Mouse (Mus musculus): ENCODE results near the gene Tigit. TPM values are rescaled to one million over a fixed set of nuclear protein-coding genes. Genes with fewer than 3 reads are reported as not detected.

Gene Tigit
- polyA plus RNA-seq, 1 experiment from 2014 or later, result not detected

DNA sequence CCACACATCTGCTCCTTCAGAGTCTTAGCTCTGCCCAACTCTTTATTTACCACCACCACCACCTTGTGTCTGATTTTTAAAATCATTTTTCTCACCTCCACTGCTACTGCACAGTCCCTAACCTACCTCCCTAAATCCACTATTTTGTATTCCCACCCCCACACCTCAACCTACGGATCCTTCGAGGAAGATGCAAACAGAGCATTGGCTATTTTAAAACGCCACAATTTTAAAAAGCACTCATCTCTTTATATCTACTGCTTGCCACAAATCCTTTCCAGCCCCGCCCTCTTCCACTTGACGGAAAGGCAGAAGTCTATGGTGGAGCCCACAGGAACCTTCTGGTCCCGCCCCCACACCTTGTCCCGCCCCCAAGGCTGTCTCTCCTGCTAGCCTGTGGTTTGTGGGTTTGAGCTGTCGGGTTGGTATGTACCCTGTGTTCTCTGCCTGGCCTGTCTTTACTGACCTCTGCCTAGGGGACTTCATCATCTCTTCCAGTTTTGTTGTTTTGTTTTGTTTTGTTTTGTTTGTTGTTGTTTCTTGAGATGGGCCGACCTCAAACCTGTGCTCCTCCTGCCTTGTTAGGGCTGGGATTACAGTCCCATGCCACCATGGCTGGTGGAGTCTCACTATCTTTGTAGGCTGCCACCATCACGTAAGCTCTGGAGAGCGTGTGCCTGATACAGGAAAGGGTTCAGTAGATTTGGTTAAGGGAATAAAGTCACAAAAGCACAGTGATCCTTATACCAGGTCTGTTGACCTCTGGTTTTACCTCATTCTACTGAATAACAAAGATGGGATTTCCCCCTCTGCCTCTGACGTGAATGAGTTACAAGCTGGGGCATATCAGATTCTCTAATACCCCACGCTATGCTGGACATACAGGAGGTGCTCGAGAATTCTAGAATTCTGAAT is 35.0 kb upstream of the Tigit start:
- H3K27me3 ChIP-seq (ENCODE audit: control insufficient read depth, insufficient read depth, low read length), result no peaks in the 10 kb centered on the region
- no peaks in the 10 kb centered on the region for H3K4me1 ChIP-seq (ENCODE audit: control insufficient read depth, insufficient read depth, low read length)
- no peak overlapping the region for H3K4me3 ChIP-seq (replicated peaks; ENCODE audit: low read length)
- H3K36me3 ChIP-seq (ENCODE audit: control insufficient read depth, insufficient read depth, low read length), result no peaks in the 10 kb centered on the region
- ATAC-seq (ENCODE audit: insufficient read depth, low FRiP score), result no peak
- WGBS, result 66% methylated on average over 14 of the region's 14 CpGs
- H3K4me2 ChIP-seq (ENCODE audit: low read depth, low read length), result no peak overlapping the region
- no peaks in the 10 kb centered on the region for H3K9me3 ChIP-seq (replicated peaks; ENCODE audit: control insufficient read depth, low read length)
- H3K9ac ChIP-seq (ENCODE audit: low read length), result no peak overlapping the region
- no peak overlapping the region for H3K27ac ChIP-seq (ENCODE audit: low read length)

GRCm38 (mm10) chr16:43697772-43698171 is 33.8 kb upstream of the Tigit start:
- no peaks in the 10 kb centered on the region for H3K4me1 ChIP-seq (ENCODE audit: control insufficient read depth, insufficient read depth, low read length)
- H3K4me2 ChIP-seq (ENCODE audit: low read depth, low read length), result no peak overlapping the region
- no peaks in the 10 kb centered on the region for H3K9me3 ChIP-seq (replicated peaks; ENCODE audit: control insufficient read depth, low read length)
- H3K27ac ChIP-seq (ENCODE audit: low read length), result no peak overlapping the region
- no peak for ATAC-seq (ENCODE audit: insufficient read depth, low FRiP score)
- H3K27me3 ChIP-seq (ENCODE audit: control insufficient read depth, insufficient read depth, low read length), result no peaks in the 10 kb centered on the region
- no peaks in the 10 kb centered on the region for H3K36me3 ChIP-seq (ENCODE audit: control insufficient read depth, insufficient read depth, low read length)
- 88% methylated on average over 7 of the region's 7 CpGs for WGBS
- H3K9ac ChIP-seq (ENCODE audit: low read length), result no peak overlapping the region
- no peak overlapping the region for H3K4me3 ChIP-seq (replicated peaks; ENCODE audit: low read length)

DNA sequence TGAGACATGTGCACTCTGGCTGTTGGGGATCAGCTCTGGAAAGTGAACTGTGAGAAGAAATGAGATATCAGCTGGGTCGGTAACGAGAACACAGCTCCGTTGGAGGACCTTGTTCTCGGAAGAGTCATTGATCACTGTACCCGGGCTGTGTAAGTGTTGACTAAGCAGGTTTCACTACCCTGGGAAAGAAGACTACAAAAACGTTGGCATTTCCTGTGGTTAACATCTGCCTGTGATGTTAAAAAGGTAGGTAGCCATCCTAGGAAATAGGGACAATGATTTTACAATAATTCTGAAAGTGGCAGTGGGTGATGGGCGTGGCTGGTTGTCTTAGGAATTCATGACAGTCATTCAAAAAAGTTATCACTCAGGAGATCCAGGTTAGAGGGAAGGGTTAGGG is 31.9 kb upstream of the Tigit start:
- no peaks in the 10 kb centered on the region for H3K4me1 ChIP-seq (ENCODE audit: control insufficient read depth, insufficient read depth, low read length)
- no peak overlapping the region for H3K4me3 ChIP-seq (replicated peaks; ENCODE audit: low read length)
- H3K27ac ChIP-seq (ENCODE audit: low read length), result no peak overlapping the region
- no peak for ATAC-seq (ENCODE audit: insufficient read depth, low FRiP score)
- H3K9ac ChIP-seq (ENCODE audit: low read length), result no peak overlapping the region
- no peaks in the 10 kb centered on the region for H3K9me3 ChIP-seq (replicated peaks; ENCODE audit: control insufficient read depth, low read length)
- no peaks in the 10 kb centered on the region for H3K27me3 ChIP-seq (ENCODE audit: control insufficient read depth, insufficient read depth, low read length)
- no peak overlapping the region for H3K4me2 ChIP-seq (ENCODE audit: low read depth, low read length)
- 74% methylated on average over 7 of the region's 7 CpGs for WGBS
- no peaks in the 10 kb centered on the region for H3K36me3 ChIP-seq (ENCODE audit: control insufficient read depth, insufficient read depth, low read length)

GRCm38 (mm10) chr16:43694104-43694503 is 30.2 kb upstream of the Tigit start:
- Histone ChIP-seq H3K27me3 (ENCODE audit: control insufficient read depth, insufficient read depth, low read length) (no peaks in the 10 kb centered on the region), H3K9me3 (replicated peaks; ENCODE audit: control insufficient read depth, low read length) (no peaks in the 10 kb centered on the region), H3K27ac (ENCODE audit: low read length) (no peak overlapping the region), H3K4me2 (ENCODE audit: low read depth, low read length) (no peak overlapping the region), H3K9ac (ENCODE audit: low read length) (no peak overlapping the region), H3K4me1 (ENCODE audit: control insufficient read depth, insufficient read depth, low read length) (no peaks in the 10 kb centered on the region), H3K36me3 (ENCODE audit: control insufficient read depth, insufficient read depth, low read length) (no peaks in the 10 kb centered on the region), H3K4me3 (replicated peaks; ENCODE audit: low read length) (no peak overlapping the region)
- 86% methylated on average over 11 of the region's 11 CpGs for WGBS
- no peak for ATAC-seq (ENCODE audit: insufficient read depth, low FRiP score)

GRCm38 (mm10) chr16:43692611-43693010 is 28.7 kb upstream of the Tigit start:
- Histone ChIP-seq H3K27me3 (ENCODE audit: control insufficient read depth, insufficient read depth, low read length) (no peaks in the 10 kb centered on the region), H3K9ac (ENCODE audit: low read length) (no peak overlapping the region)
- WGBS, result 89% methylated on average over 4 of the region's 4 CpGs

DNA sequence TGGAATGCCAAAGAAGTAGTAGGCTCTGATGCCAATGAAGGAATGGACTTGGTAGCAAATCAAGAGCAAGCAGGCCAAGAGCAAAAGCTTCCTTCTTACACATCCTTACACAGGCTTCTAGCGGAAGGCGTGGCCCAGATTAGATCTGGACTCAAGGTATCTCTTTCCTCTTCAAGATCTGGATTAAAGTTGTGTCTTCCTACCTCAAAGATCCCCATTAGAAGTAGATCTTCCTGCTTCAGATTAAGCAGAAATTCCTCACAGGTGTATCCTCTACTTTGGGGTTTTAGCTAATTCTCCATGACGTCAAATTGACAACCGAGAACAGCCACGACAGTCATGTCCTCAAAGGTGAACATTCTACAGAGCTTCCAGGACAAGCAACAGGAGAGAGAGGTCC is 27.8 kb upstream of the Tigit start:
- Histone ChIP-seq H3K27ac (ENCODE audit: low read length) (no peak overlapping the region), H3K27me3 (ENCODE audit: control insufficient read depth, insufficient read depth, low read length) (no peaks in the 10 kb centered on the region), H3K4me1 (ENCODE audit: control insufficient read depth, insufficient read depth, low read length) (no peaks in the 10 kb centered on the region), H3K36me3 (ENCODE audit: control insufficient read depth, insufficient read depth, low read length) (no peaks in the 10 kb centered on the region), H3K4me3 (replicated peaks; ENCODE audit: low read length) (no peak overlapping the region), H3K9me3 (replicated peaks; ENCODE audit: control insufficient read depth, low read length) (no peaks in the 10 kb centered on the region), H3K4me2 (ENCODE audit: low read depth, low read length) (no peak overlapping the region), H3K9ac (ENCODE audit: low read length) (no peak overlapping the region)
- no peak for ATAC-seq (ENCODE audit: insufficient read depth, low FRiP score)
- 97% methylated on average over 5 of the region's 5 CpGs for WGBS

More at GRCm38 (mm10) chr16:43692611-43693010, 28.7 kb upstream of the Tigit start:
- Histone ChIP-seq H3K27ac (ENCODE audit: low read length) (no peak overlapping the region), H3K4me3 (replicated peaks; ENCODE audit: low read length) (no peak overlapping the region), H3K9me3 (replicated peaks; ENCODE audit: control insufficient read depth, low read length) (no peaks in the 10 kb centered on the region), H3K36me3 (ENCODE audit: control insufficient read depth, insufficient read depth, low read length) (no peaks in the 10 kb centered on the region), H3K4me2 (ENCODE audit: low read depth, low read length) (no peak overlapping the region), H3K4me1 (ENCODE audit: control insufficient read depth, insufficient read depth, low read length) (no peaks in the 10 kb centered on the region)
- no peak for ATAC-seq (ENCODE audit: insufficient read depth, low FRiP score)

GRCm38 (mm10) chr16:43690912-43691311 is 27.0 kb upstream of the Tigit start:
- Histone ChIP-seq H3K36me3 (ENCODE audit: control insufficient read depth, insufficient read depth, low read length) (no peaks in the 10 kb centered on the region), H3K27ac (ENCODE audit: low read length) (no peak overlapping the region), H3K9ac (ENCODE audit: low read length) (no peak overlapping the region), H3K4me3 (replicated peaks; ENCODE audit: low read length) (no peak overlapping the region), H3K4me2 (ENCODE audit: low read depth, low read length) (no peak overlapping the region), H3K27me3 (ENCODE audit: control insufficient read depth, insufficient read depth, low read length) (no peaks in the 10 kb centered on the region), H3K9me3 (replicated peaks; ENCODE audit: control insufficient read depth, low read length) (no peaks in the 10 kb centered on the region), H3K4me1 (ENCODE audit: control insufficient read depth, insufficient read depth, low read length) (no peaks in the 10 kb centered on the region)
- no peak for ATAC-seq (ENCODE audit: insufficient read depth, low FRiP score)
- WGBS, result 80% methylated on average over 2 of the region's 2 CpGs

- H3K4me3 ChIP-seq (replicated peaks; ENCODE audit: low read length), result no peak overlapping the region
- H3K27ac ChIP-seq (ENCODE audit: low read length), result no peak overlapping the region
- 86% methylated on average over 3 of the region's 3 CpGs for WGBS
- H3K4me1 ChIP-seq (ENCODE audit: control insufficient read depth, insufficient read depth, low read length), result no peaks in the 10 kb centered on the region
- ATAC-seq (ENCODE audit: insufficient read depth, low FRiP score), result no peak
- no peaks in the 10 kb centered on the region for H3K27me3 ChIP-seq (ENCODE audit: control insufficient read depth, insufficient read depth, low read length)
- H3K36me3 ChIP-seq (ENCODE audit: control insufficient read depth, insufficient read depth, low read length), result no peaks in the 10 kb centered on the region
- H3K9ac ChIP-seq (ENCODE audit: low read length), result no peak overlapping the region
- no peak overlapping the region for H3K4me2 ChIP-seq (ENCODE audit: low read depth, low read length)
- H3K9me3 ChIP-seq (replicated peaks; ENCODE audit: control insufficient read depth, low read length), result no peaks in the 10 kb centered on the region
These were observed 26.3 kb upstream of the Tigit start for GRCm38 (mm10) chr16:43690211-43690690.

GRCm38 (mm10) chr16:43687968-43688367 is 24.0 kb upstream of the Tigit start:
- Histone ChIP-seq H3K27ac (ENCODE audit: low read length) (no peak overlapping the region), H3K27me3 (ENCODE audit: control insufficient read depth, insufficient read depth, low read length) (no peaks in the 10 kb centered on the region), H3K4me3 (replicated peaks; ENCODE audit: low read length) (no peak overlapping the region), H3K36me3 (ENCODE audit: control insufficient read depth, insufficient read depth, low read length) (no peaks in the 10 kb centered on the region), H3K4me2 (ENCODE audit: low read depth, low read length) (no peak overlapping the region), H3K4me1 (ENCODE audit: control insufficient read depth, insufficient read depth, low read length) (no peaks in the 10 kb centered on the region), H3K9ac (ENCODE audit: low read length) (no peak overlapping the region), H3K9me3 (replicated peaks; ENCODE audit: control insufficient read depth, low read length) (no peaks in the 10 kb centered on the region)
- no peak for ATAC-seq (ENCODE audit: insufficient read depth, low FRiP score)
- 69% methylated on average over 2 of the region's 2 CpGs for WGBS

Measured in stomach, embryonic 16.5 days (tissue).